Mouse (Mus musculus): Measurements from ENCODE around the gene Icam1. TPM values are rescaled to one million over a fixed set of nuclear protein-coding genes. Genes with fewer than 3 reads are reported as not detected.

Icam1 gene
- total and polyA plus RNA-seq, 2 experiments from 2014 or later, result 3.6 to 4.5 TPM

DNA sequence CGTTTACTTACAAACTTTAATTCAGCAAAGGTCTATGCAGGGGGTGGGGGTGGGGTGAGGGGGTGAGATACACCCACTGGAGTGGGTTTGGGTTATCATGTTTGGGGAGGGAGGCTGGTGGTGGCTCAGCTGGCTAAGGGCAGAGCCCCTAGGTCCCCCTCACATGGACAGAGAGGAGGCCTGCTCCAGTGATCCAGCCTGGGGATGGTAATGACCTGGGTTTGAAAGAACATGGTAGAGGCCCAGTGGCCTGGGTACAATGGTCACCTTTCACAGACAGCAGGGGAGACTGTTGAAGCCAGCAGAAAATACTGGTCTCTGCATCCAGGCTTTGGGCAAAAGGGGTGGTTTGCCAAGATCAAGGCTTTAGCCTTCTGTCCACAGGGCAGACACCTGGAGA, 58.4 kb downstream of the Icam1 start:
- 93% methylated on average over 1 of the region's 1 CpGs for WGBS
- Histone ChIP-seq H3K4me1 (ENCODE audit: insufficient read depth, low read length) (0 out of 2 replicates have a peak, but pooled peaks cover 6% of the 10 kb centered on the region), H3K4me2 (ENCODE audit: low read depth, low read length, poor library complexity, severe bottlenecking) (no peak overlapping the region; the same call in 1 of the 2 replicates), H3K36me3 (ENCODE audit: insufficient read depth, low read length) (peaks cover 36% of the 10 kb centered on the region), H3K9me3 (ENCODE audit: low read length) (no peaks in the 10 kb centered on the region), H3K27me3 (ENCODE audit: insufficient read depth, low read length) (no peaks in the 10 kb centered on the region), H3K27ac (ENCODE audit: low read depth, low read length) (peak overlapping the region; percentile 78; the same call in 1 of the 2 replicates), H3K9ac (replicated peaks; ENCODE audit: low read length, poor library complexity, severe bottlenecking) (no peak overlapping the region), H3K4me3 (ENCODE audit: low read depth, low read length) (no peak overlapping the region)
- TF ChIP-seq CTCF (IDR thresholded peaks at IDR 0.05), result no peak
- ATAC-seq (ENCODE audit: low FRiP score) (no peak), DNase-seq (ENCODE audit: low spot score) (no peak)

- no peak overlapping the region for H3K27ac ChIP-seq (ENCODE audit: low read depth, low read length)
- WGBS, result 88% methylated on average over 3 of the region's 3 CpGs
- no peaks in the 10 kb centered on the region for H3K27me3 ChIP-seq (ENCODE audit: insufficient read depth, low read length)
- H3K9ac ChIP-seq (replicated peaks; ENCODE audit: low read length, poor library complexity, severe bottlenecking), result no peak overlapping the region
- peaks cover 50% of the 10 kb centered on the region for H3K36me3 ChIP-seq (ENCODE audit: insufficient read depth, low read length)
- no peak overlapping the region for H3K4me3 ChIP-seq (ENCODE audit: low read depth, low read length)
- no peak overlapping the region for H3K4me2 ChIP-seq (ENCODE audit: low read depth, low read length, poor library complexity, severe bottlenecking)
- TF ChIP-seq CTCF (IDR thresholded peaks at IDR 0.05), result no peak
- ATAC-seq (ENCODE audit: low FRiP score) (no peak), DNase-seq (ENCODE audit: low spot score) (no peak)
- 0 out of 2 replicates have a peak, but pooled peaks cover 6% of the 10 kb centered on the region for H3K4me1 ChIP-seq (ENCODE audit: insufficient read depth, low read length)
- H3K9me3 ChIP-seq (ENCODE audit: low read length), result no peaks in the 10 kb centered on the region
Measured at GRCm38 (mm10) chr9:21075625-21076024, 59.8 kb downstream of the Icam1 start.

MicroRNA genes within 50 kb of the gene (microRNA counts, 519-probe panel; counts per million panel counts)
- microRNA mmu-miR-1900, result 528 counts per million, percentile 58 among the panel's probes with 10 or more counts

Small RNA genes within 50 kb of the gene (microRNA-seq; reads per million reads assigned to microRNA genes)
- gene Mir1900 (ENCODE audit: borderline number of aligned reads), result not detected
- gene Mir7082 (ENCODE audit: borderline number of aligned reads), result not detected

Other genes with a start within 250 kb of the Icam1 start
- 3.0 and 3.4 TPM in 2 replicates for gene Col5a3, start 200.9 kb upstream of the Icam1 start, total RNA-seq (2014; rRNA removed)
- gene Col5a3, start 200.9 kb upstream of the Icam1 start, polyA plus RNA-seq (2015; fragmentation: Nextera tagmentation; extraction: Ambion mirVana), result 0.74 and 0.83 TPM in 2 replicates
- not detected in 2 replicates for gene Rdh8, start 197.5 kb upstream of the Icam1 start, total RNA-seq (2014; rRNA removed)
- not detected in 2 replicates for gene Rdh8, start 197.5 kb upstream of the Icam1 start, polyA plus RNA-seq (2015; fragmentation: Nextera tagmentation; extraction: Ambion mirVana)
- 21.5 and 30.6 TPM in 2 replicates for gene A230050P20Rik, start 147.3 kb upstream of the Icam1 start, total RNA-seq (2014; rRNA removed)
- 24.7 and 28.5 TPM in 2 replicates for gene A230050P20Rik, start 147.3 kb upstream of the Icam1 start, polyA plus RNA-seq (2015; fragmentation: Nextera tagmentation; extraction: Ambion mirVana)
- 10.0 and 12.4 TPM in 2 replicates for gene Angptl6, start 136.3 kb upstream of the Icam1 start, total RNA-seq (2014; rRNA removed)
- 13.4 and 17.0 TPM in 2 replicates for gene Angptl6, start 136.3 kb upstream of the Icam1 start, polyA plus RNA-seq (2015; fragmentation: Nextera tagmentation; extraction: Ambion mirVana)
- 42.0 and 52.6 TPM in 2 replicates for gene Ppan, start 127.8 kb upstream of the Icam1 start, total RNA-seq (2014; rRNA removed)
- 37.9 and 39.9 TPM in 2 replicates for gene Ppan, start 127.8 kb upstream of the Icam1 start, polyA plus RNA-seq (2015; fragmentation: Nextera tagmentation; extraction: Ambion mirVana)
- 95.7 and 102 TPM in 2 replicates for gene Eif3g, start 117.4 kb upstream of the Icam1 start, total RNA-seq (2014; rRNA removed)
- 227 and 232 TPM in 2 replicates for gene Eif3g, start 117.4 kb upstream of the Icam1 start, polyA plus RNA-seq (2015; fragmentation: Nextera tagmentation; extraction: Ambion mirVana)
- gene Dnmt1, start 56.1 kb upstream of the Icam1 start, total RNA-seq (2014; rRNA removed), result 94.6 and 97.7 TPM in 2 replicates
- 40.8 and 42.1 TPM in 2 replicates for gene Dnmt1, start 56.1 kb upstream of the Icam1 start, polyA plus RNA-seq (2015; fragmentation: Nextera tagmentation; extraction: Ambion mirVana)
- gene S1pr2, start 39.2 kb upstream of the Icam1 start, total RNA-seq (2014; rRNA removed), result 4.7 and 7.3 TPM in 2 replicates
- gene S1pr2, start 39.2 kb upstream of the Icam1 start, polyA plus RNA-seq (2015; fragmentation: Nextera tagmentation; extraction: Ambion mirVana), result 5.5 and 7.2 TPM in 2 replicates
- 62.9 and 80.9 TPM in 2 replicates for gene Mrpl4, start 13.2 kb upstream of the Icam1 start, total RNA-seq (2014; rRNA removed)
- 105 TPM in 2 replicates for gene Mrpl4, start 13.2 kb upstream of the Icam1 start, polyA plus RNA-seq (2015; fragmentation: Nextera tagmentation; extraction: Ambion mirVana)
- gene Icam4, start 13.4 kb downstream of the Icam1 start, total RNA-seq (2014; rRNA removed), result not detected in 2 replicates
- 0.30 TPM in 1 of 2 replicates, not detected in the other for gene Icam4, start 13.4 kb downstream of the Icam1 start, polyA plus RNA-seq (2015; fragmentation: Nextera tagmentation; extraction: Ambion mirVana)
- 6.3 and 7.7 TPM in 2 replicates for gene Icam5, start 16.1 kb downstream of the Icam1 start, total RNA-seq (2014; rRNA removed)
- gene Icam5, start 16.1 kb downstream of the Icam1 start, polyA plus RNA-seq (2015; fragmentation: Nextera tagmentation; extraction: Ambion mirVana), result 4.1 and 4.2 TPM in 2 replicates
- gene Zglp1, start 51.1 kb downstream of the Icam1 start, total RNA-seq (2014; rRNA removed), result 10.7 TPM in 1 of 2 replicates, not detected in the other
- 0.20 TPM in 1 of 2 replicates, not detected in the other for gene Zglp1, start 51.1 kb downstream of the Icam1 start, polyA plus RNA-seq (2015; fragmentation: Nextera tagmentation; extraction: Ambion mirVana)
- gene Gm49373, start 57.1 kb downstream of the Icam1 start, total RNA-seq (2014; rRNA removed), result 2.4 and 2.7 TPM in 2 replicates
- gene Gm49373, start 57.1 kb downstream of the Icam1 start, polyA plus RNA-seq (2015; fragmentation: Nextera tagmentation; extraction: Ambion mirVana), result 0.90 and 0.94 TPM in 2 replicates
- gene Fdx1l, start 57.6 kb downstream of the Icam1 start, total RNA-seq (2014; rRNA removed), result 67.3 and 81.3 TPM in 2 replicates
- 86.5 and 95.3 TPM in 2 replicates for gene Fdx1l, start 57.6 kb downstream of the Icam1 start, polyA plus RNA-seq (2015; fragmentation: Nextera tagmentation; extraction: Ambion mirVana)
- 2.1 and 5.8 TPM in 2 replicates for gene Gm38431, start 76.0 kb downstream of the Icam1 start, total RNA-seq (2014; rRNA removed)
- 0.38 and 0.48 TPM in 2 replicates for gene Gm38431, start 76.0 kb downstream of the Icam1 start, polyA plus RNA-seq (2015; fragmentation: Nextera tagmentation; extraction: Ambion mirVana)
- gene Raver1, start 76.0 kb downstream of the Icam1 start, total RNA-seq (2014; rRNA removed), result 38.7 and 41.0 TPM in 2 replicates
- 20.2 and 20.7 TPM in 2 replicates for gene Raver1, start 76.0 kb downstream of the Icam1 start, polyA plus RNA-seq (2015; fragmentation: Nextera tagmentation; extraction: Ambion mirVana)
- gene Tyk2, start 115.3 kb downstream of the Icam1 start, total RNA-seq (2014; rRNA removed), result 9.8 and 9.9 TPM in 2 replicates
- gene Tyk2, start 115.3 kb downstream of the Icam1 start, polyA plus RNA-seq (2015; fragmentation: Nextera tagmentation; extraction: Ambion mirVana), result 4.8 and 5.4 TPM in 2 replicates
- 29.0 and 37.7 TPM in 2 replicates for gene Cdc37, start 134.0 kb downstream of the Icam1 start, total RNA-seq (2014; rRNA removed)
- gene Cdc37, start 134.0 kb downstream of the Icam1 start, polyA plus RNA-seq (2015; fragmentation: Nextera tagmentation; extraction: Ambion mirVana), result 179 and 186 TPM in 2 replicates
- 40.7 and 46.5 TPM in 2 replicates for gene Pde4a, start 149.7 kb downstream of the Icam1 start, total RNA-seq (2014; rRNA removed)
- 59.8 and 63.8 TPM in 2 replicates for gene Pde4a, start 149.7 kb downstream of the Icam1 start, polyA plus RNA-seq (2015; fragmentation: Nextera tagmentation; extraction: Ambion mirVana)
- gene Keap1, start 223.4 kb downstream of the Icam1 start, total RNA-seq (2014; rRNA removed), result 72.5 and 89.7 TPM in 2 replicates
- gene Keap1, start 223.4 kb downstream of the Icam1 start, polyA plus RNA-seq (2015; fragmentation: Nextera tagmentation; extraction: Ambion mirVana), result 60.6 and 67.7 TPM in 2 replicates
- 4.2 and 5.2 TPM in 2 replicates for gene S1pr5, start 232.5 kb downstream of the Icam1 start, total RNA-seq (2014; rRNA removed)
- 2.7 and 2.9 TPM in 2 replicates for gene S1pr5, start 232.5 kb downstream of the Icam1 start, polyA plus RNA-seq (2015; fragmentation: Nextera tagmentation; extraction: Ambion mirVana)
- gene Atg4d, start 249.3 kb downstream of the Icam1 start, total RNA-seq (2014; rRNA removed), result 20.3 and 26.6 TPM in 2 replicates
- gene Atg4d, start 249.3 kb downstream of the Icam1 start, polyA plus RNA-seq (2015; fragmentation: Nextera tagmentation; extraction: Ambion mirVana), result 26.3 and 32.6 TPM in 2 replicates